Mouse (Mus musculus) WW6 (cell line): ENCODE measurements at regions not wholly inside any gene's neighbourhood (a gene's known extent, or its start where the extent isn't known, plus 50 kb on each side); places are given as distances from the start of the nearest gene placed in this dataset.

Source experiments
- DNase-seq: peaks from one replicate; pipeline ENCODE4 v3.0.0-alpha.2; 2013; ENCODE audit warnings: low read depth, low spot score

GRCm38 (mm10) chr17:9764041-9764606, 94.6 kb upstream of the Pabpc6 start:
- no peak for DNase-seq

GRCm38 (mm10) chr17:9763110-9763509, 93.6 kb upstream of the Pabpc6 start:
- DNase-seq = no peak

DNA sequence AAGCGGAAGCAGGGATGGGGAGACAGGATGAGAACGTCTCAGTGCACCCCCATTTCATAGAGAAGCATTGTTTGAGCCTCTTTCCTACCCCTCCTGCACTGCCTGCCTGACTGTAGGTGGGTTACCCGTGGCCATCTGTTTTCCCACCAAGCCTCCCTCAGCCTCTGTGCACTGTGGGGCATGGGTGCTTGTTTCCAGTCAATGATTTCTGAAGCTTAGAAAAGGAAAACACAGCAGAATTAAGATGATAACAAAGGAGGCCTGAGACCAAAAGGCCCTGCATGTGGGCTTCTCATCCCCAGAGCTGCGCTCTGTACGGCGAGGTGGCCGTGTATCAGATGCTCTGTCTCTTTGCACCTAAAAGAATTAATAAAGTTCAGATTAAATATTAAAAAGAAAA, 92.9 kb upstream of the Pabpc6 start:
- DNase-seq = no peak

GRCm38 (mm10) chr17:9760706-9761059, 91.2 kb upstream of the Pabpc6 start:
- no peak for DNase-seq

GRCm38 (mm10) chr17:9760026-9760705, 90.6 kb upstream of the Pabpc6 start:
- no peak for DNase-seq

- no peak for DNase-seq
Observed at GRCm38 (mm10) chr17:9759421-9759852, 89.9 kb upstream of the Pabpc6 start.

DNA sequence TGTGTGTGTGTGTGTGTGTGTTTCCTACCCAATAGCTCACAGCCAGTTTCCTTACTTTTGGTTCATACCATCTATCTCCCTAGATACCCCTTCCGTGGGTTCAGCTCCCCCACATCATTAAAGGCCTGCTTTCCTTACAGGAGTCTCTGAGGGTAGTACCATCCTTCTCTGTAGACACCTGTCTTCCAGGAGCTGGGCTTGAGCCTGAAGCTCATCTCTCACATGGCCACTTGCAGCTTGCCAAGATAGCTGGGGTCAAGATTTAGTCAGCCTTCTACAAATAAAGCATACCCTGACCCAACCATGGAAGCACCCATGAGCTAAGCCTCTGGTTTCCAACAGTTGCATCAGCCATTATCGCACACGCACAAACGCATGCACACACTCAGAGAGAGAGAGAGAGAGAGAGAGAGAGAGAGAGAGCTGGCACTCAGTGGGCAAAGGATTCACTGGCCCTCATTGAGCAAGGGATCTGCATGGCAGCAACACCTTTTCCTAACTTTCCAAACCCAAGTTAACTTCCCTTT, 88.3 kb upstream of the Pabpc6 start:
- no peak for DNase-seq

DNA sequence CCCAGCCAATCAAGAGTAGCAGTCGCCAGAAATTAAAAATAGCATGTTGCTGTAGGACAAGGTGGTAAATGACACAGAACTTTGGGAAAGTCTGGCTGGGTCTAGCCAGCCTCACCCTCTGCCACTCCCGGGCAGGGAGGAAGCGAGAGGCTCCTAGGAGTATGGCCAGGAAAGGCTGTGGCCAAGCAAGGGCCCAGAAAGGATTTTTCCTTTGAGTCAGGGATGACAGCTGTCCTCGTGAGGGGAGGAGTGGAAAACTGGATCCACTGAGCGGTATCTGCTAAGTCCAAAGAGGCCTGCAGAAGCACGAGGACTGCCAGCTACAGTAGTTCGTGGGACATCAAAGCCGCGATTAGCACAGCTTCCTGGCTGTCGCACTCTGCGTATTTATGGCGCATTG, 87.2 kb upstream of the Pabpc6 start:
- DNase-seq = no peak

DNA sequence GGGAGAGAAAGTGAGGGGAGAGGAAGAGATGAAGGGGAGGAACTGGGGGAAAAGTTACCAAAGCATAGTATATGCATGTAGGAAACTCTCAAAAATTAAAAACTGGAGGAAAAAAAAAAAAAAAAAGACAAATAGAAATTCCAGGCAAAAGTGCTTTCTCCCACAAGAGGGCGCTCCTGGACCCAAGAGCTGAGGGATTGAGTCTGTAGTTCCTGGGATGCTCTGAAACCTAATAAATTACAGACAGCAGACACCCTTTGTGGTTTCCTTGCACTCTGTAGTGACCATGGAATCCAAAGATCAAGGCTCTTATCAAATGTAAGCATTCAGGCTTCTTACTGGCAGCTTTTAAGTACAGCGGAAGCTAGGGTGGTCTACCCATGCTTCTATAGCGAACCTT, 86.7 kb upstream of the Pabpc6 start:
- no peak for DNase-seq

DNA sequence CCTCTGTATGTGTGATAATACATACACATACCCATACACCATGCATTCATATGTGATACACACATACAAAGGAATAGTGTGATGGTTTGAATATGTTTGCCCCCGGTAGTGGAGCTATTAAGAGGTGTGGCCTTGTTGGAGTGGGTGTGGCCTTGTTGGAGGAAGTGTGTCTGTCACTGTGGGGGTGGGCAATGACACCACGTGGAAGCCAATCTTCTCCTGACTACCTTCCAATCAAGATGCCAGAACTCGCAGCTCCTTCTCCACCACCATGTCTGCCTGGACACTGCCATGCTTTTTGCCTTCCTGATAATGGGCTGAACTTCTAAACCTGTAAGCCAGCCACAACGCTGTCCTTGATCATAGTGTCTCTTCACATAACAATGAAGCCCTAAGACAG, 86.1 kb upstream of the Pabpc6 start:
- DNase-seq = no peak

DNA sequence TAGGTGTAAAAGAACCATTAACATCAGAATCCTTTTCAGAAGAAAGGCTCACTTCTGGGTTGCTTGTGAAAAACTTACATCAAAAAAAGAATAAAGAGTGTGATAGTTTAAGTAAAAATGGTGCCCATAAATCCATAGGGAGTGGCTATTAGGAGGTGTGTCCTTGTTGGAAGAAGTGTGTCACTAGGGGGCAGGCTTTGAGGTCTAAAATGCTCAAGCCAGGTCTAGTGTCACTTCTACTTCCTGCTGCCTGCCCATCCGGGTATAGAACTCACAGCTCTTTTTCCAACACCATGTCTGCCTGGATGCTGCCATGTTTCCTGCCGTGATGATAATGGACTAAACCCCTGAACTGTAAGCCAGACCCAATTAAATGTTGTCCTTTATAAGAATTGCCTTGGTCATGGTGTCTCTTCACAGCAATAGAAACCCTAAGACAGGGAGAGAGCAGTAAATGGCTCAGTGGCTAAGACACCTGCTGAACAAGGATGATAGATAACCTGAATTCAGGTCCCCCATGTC, 85.4 kb upstream of the Pabpc6 start:
- DNase-seq = no peak

DNA sequence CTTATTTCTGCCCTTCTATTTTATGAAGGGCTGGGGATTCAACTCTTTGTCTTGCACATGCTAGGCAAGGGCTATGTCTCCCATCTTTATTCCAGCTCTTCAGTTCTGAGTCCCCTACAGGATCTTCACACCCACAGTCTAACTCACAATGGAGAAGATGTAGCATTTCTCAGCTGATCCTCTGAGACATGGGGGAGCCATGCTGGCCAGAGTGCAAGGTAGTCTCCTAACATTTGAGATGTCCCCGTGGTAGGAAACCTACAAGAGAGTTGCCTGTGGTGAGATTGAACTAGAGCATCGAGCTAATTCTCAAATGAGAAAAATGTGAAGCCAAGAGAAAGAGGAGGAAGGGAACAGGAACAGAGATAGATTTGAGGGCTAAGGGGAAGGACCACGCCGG, 83.3 kb upstream of the Pabpc6 start:
- no peak for DNase-seq

GRCm38 (mm10) chr17:9751348-9752170, 82.0 kb upstream of the Pabpc6 start:
- DNase-seq = no peak

DNA sequence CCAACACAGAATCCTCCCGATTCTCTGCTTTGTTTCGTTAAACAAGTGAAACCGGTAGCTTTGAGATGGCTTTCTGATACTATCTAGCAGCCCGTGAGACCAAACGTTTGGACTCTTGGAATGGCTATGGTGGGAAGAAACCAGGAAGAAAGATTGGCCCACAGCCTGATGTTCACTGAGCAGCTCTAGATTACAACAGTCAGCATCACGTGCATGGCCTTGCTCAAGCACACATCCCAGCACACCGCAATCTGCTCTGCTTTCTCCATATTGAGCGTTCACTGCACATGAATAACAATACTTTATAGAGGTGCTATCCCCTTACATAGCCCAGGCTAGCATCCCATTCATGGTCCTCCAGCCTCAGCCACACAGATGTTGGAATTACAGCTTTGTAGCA, 80.5 kb upstream of the Pabpc6 start:
- DNase-seq = no peak

GRCm38 (mm10) chr17:9749301-9749700, 79.8 kb upstream of the Pabpc6 start:
- DNase-seq = no peak

DNA sequence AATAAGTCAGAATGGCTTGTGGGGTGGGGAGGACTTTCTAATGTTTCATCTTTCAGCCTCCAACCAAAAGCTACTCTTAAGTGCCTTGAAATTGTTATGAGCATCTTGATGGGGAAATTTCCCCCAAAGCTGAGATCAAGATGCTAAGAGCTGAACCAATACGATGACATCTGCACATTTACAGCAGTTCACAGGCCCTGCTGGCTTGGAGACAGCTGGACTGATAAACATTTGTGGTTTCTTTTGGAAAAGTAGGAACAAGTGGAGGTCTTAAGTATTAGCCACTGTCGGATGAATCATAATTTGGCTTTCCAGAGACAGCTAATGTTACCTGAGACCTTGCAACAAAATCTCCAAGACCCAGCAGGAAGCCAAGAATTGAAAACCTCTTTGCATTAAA, 78.4 kb upstream of the Pabpc6 start:
- no peak for DNase-seq

- DNase-seq = no peak
Observed at GRCm38 (mm10) chr17:9743342-9743741, 73.8 kb upstream of the Pabpc6 start.

DNA sequence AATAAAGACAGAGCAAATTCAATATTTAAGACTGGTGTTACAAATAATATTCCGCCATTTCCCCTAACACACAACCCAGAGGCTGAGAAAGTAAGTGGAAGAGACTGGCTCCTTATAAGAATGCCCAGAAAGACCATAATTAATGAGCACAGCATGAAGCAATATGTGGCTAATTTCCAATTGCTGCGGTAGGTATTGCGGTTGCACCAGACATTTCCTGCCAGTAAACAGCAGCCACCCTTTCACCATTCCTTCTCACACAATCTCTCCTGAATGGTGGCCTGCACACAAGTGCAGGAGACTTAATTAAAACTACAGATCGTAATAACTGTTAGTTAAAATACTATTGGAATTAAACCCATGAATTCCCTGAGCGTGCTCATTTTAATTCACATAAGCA, 71.8 kb upstream of the Pabpc6 start:
- DNase-seq = no peak

GRCm38 (mm10) chr17:9729020-9729419, 59.5 kb upstream of the Pabpc6 start:
- DNase-seq = peak; percentile 20

GRCm38 (mm10) chr17:9725704-9726469, 56.4 kb upstream of the Pabpc6 start:
- no peak for DNase-seq

DNA sequence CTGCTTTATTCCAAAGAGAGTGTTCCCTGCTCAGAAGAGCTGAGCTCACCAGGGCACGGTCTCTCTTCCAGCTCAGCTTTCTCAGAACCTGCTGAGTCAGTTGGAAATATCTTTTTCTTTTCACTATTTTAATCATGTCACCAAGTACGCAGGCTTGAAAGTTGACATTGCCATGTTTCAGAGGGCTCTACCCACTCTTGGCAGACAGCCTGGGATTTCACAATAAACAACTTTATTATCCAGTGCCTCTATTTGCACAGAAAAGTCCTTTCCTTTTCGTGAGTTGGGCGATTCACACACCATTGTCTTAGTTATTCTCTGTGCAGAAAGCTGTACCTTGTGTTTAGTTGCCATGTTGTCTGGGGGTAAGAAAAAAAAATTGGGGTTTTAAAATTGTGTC, 54.0 kb upstream of the Pabpc6 start:
- no peak for DNase-seq

DNA sequence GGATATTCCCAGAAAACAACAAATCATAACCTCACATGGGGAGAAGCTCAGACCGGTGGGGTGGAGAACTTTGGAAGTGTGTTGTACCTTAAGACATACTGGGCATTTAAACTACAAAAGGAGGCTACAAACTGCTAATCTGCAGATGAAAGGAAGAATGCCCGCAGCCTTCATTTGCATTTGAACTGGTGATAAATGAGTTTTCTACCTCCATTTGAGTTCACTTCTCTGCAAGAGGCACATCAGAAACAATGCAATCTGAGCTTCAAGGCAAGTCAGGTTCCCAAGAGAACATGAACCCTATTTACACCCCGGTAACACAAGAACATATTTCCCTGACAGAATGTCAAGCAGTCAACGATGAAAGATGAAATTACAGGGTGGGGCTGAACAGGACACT, 53.2 kb upstream of the Pabpc6 start:
- DNase-seq = peak; percentile 38
